Mouse (Mus musculus) forebrain, embryonic 12.5 days (tissue): ENCODE measurements around the gene Wdfy3. TPM values are rescaled to one million over a fixed set of nuclear protein-coding genes. Genes with fewer than 3 reads are reported as not detected.
"Not testable (repeated sequence)": the region's sequence is repeated elsewhere in the genome, so short reads cannot be mapped to it uniquely, and the experiment has no call there.

ENCODE experiments used
- ATAC-seq: fragments of 200-750 bp; cut with Nextera tagmentation; 2 replicates; pipeline ENCODE4 v1.8.0; 2017; ENCODE audit warnings: moderate TSS enrichment; ENCODE audit not compliant: low FRiP score
- H3K27ac ChIP-seq: fragments of 300-500 bp; sonication (generic); 2 replicates; pipeline ENCODE4 v1.5.1; 2016; ENCODE audit warnings: mild to moderate bottlenecking
- H3K27me3 ChIP-seq: fragments of 300-500 bp; sonication (generic); 2 replicates; pipeline ENCODE4 v1.6.1; 2016; ENCODE audit warnings: mild to moderate bottlenecking
- H3K36me3 ChIP-seq: fragments of 300-500 bp; sonication (generic); replicated peaks from 2 replicates; pipeline ENCODE4 v1.6.1; 2016; ENCODE audit warnings: mild to moderate bottlenecking
- H3K4me1 ChIP-seq: fragments of 300-500 bp; sonication (generic); 2 replicates; pipeline ENCODE4 v1.6.1; 2016
- H3K4me2 ChIP-seq: fragments of 300-500 bp; sonication (generic); 2 replicates; pipeline ENCODE4 v1.6.1; 2016; ENCODE audit warnings: mild to moderate bottlenecking, moderate library complexity
- H3K4me3 ChIP-seq: fragments of 300-500 bp; sonication (generic); replicated peaks from 2 replicates; pipeline ENCODE4 v1.5.1; 2016; ENCODE audit warnings: mild to moderate bottlenecking
- H3K9ac ChIP-seq: fragments of 300-500 bp; sonication (generic); 2 replicates; pipeline ENCODE4 v1.6.1; 2016; ENCODE audit warnings: mild to moderate bottlenecking
- H3K9me3 ChIP-seq: fragments of 300-500 bp; sonication (generic); 2 replicates; pipeline ENCODE4 v1.6.1; 2016
- WGBS: fragments of 180-500 bp; shearing (Covaris S2); methylation state at CpG from one replicate; pipeline ENCODE4 v1.1.7; 2016; 5-methylcytosine and 5-hydroxymethylcytosine counted together
- polyA plus RNA-seq: library from polyadenylated mRNA; unstranded; fragments of >200 nt; fragmentation: Nextera tagmentation; extraction: Ambion mirVana; gene quantifications from 2 replicates; pipeline ENCODE4 v1.2.1, GENCODE M21; 2016

Wdfy3 gene
- polyA plus RNA-seq, 1 experiment from 2014 or later = 29.7 TPM

GRCm38 (mm10) chr5:101926311-101926710, 143.4 kb downstream of the Wdfy3 start:
- H3K27ac ChIP-seq = no peak overlapping the region
- no peaks in the 10 kb centered on the region for H3K4me1 ChIP-seq
- no peaks in the 10 kb centered on the region for H3K9me3 ChIP-seq
- H3K4me2 ChIP-seq = no peak overlapping the region
- peaks cover 82% of the 10 kb centered on the region for H3K36me3 ChIP-seq
- WGBS = 95% methylated on average over 8 of the region's 8 CpGs
- ATAC-seq = no peak
- no peaks in the 10 kb centered on the region for H3K27me3 ChIP-seq
- no peak overlapping the region for H3K9ac ChIP-seq
- H3K4me3 ChIP-seq = no peak overlapping the region

GRCm38 (mm10) chr5:101923710-101924109, 146.0 kb downstream of the Wdfy3 start:
- H3K36me3 ChIP-seq = peaks cover 87% of the 10 kb centered on the region
- no peak overlapping the region for H3K4me2 ChIP-seq
- no peak for ATAC-seq
- H3K9me3 ChIP-seq = no peaks in the 10 kb centered on the region
- WGBS = 67% methylated on average over 11 of the region's 11 CpGs
- H3K4me3 ChIP-seq = no peak overlapping the region
- H3K9ac ChIP-seq = no peak overlapping the region
- H3K4me1 ChIP-seq = no peaks in the 10 kb centered on the region
- H3K27me3 ChIP-seq = no peaks in the 10 kb centered on the region
- H3K27ac ChIP-seq = no peak overlapping the region

GRCm38 (mm10) chr5:101919559-101919958, 150.2 kb downstream of the Wdfy3 start:
- H3K4me3 ChIP-seq = no peak overlapping the region
- no peak overlapping the region for H3K9ac ChIP-seq
- no peaks in the 10 kb centered on the region for H3K9me3 ChIP-seq
- H3K36me3 ChIP-seq = peaks cover 83% of the 10 kb centered on the region
- no peak for ATAC-seq
- WGBS = 91% methylated on average over 5 of the region's 5 CpGs
- H3K27ac ChIP-seq = no peak overlapping the region
- no peaks in the 10 kb centered on the region for H3K4me1 ChIP-seq
- no peaks in the 10 kb centered on the region for H3K27me3 ChIP-seq
- no peak overlapping the region for H3K4me2 ChIP-seq

- no peak overlapping the region for H3K4me3 ChIP-seq
- no peak for ATAC-seq
- H3K9me3 ChIP-seq = no peaks in the 10 kb centered on the region
- H3K4me1 ChIP-seq = no peaks in the 10 kb centered on the region
- H3K36me3 ChIP-seq = peaks cover 77% of the 10 kb centered on the region
- WGBS = 94% methylated on average over 10 of the region's 10 CpGs
- H3K4me2 ChIP-seq = no peak overlapping the region
- no peak overlapping the region for H3K9ac ChIP-seq
- no peaks in the 10 kb centered on the region for H3K27me3 ChIP-seq
- no peak overlapping the region for H3K27ac ChIP-seq
These were observed 160.3 kb downstream of the Wdfy3 start for GRCm38 (mm10) chr5:101909468-101909867.

GRCm38 (mm10) chr5:101905624-101906023, 164.1 kb downstream of the Wdfy3 start:
- H3K9me3 ChIP-seq = no peaks in the 10 kb centered on the region
- ATAC-seq = no peak
- H3K4me2 ChIP-seq = no peak overlapping the region
- H3K9ac ChIP-seq = no peak overlapping the region
- no peak overlapping the region for H3K27ac ChIP-seq
- no peaks in the 10 kb centered on the region for H3K4me1 ChIP-seq
- no peaks in the 10 kb centered on the region for H3K27me3 ChIP-seq
- H3K36me3 ChIP-seq = peaks cover 85% of the 10 kb centered on the region
- 93% methylated on average over 3 of the region's 3 CpGs for WGBS
- no peak overlapping the region for H3K4me3 ChIP-seq

- not testable (repeated sequence) for H3K9me3 ChIP-seq, H3K9ac ChIP-seq, H3K4me2 ChIP-seq, H3K27me3 ChIP-seq, ATAC-seq, H3K4me3 ChIP-seq, H3K4me1 ChIP-seq, H3K27ac ChIP-seq
- peaks cover 86% of the 10 kb centered on the region for H3K36me3 ChIP-seq
- 95% methylated on average over 4 of the region's 4 CpGs for WGBS
These were observed 164.9 kb downstream of the Wdfy3 start for GRCm38 (mm10) chr5:101904841-101905240.

- WGBS = 89% methylated on average over 1 of the region's 1 CpGs
- no peak for ATAC-seq
These were observed 167.0 kb downstream of the Wdfy3 start for GRCm38 (mm10) chr5:101902686-101903085.

GRCm38 (mm10) chr5:101899981-101900380, 169.7 kb downstream of the Wdfy3 start:
- no peak for ATAC-seq
- Histone ChIP-seq H3K27me3 (no peaks in the 10 kb centered on the region), H3K9me3 (no peaks in the 10 kb centered on the region), H3K4me3 (no peak overlapping the region), H3K4me1 (no peaks in the 10 kb centered on the region), H3K27ac (no peak overlapping the region), H3K9ac (no peak overlapping the region), H3K4me2 (no peak overlapping the region), H3K36me3 (peaks cover 86% of the 10 kb centered on the region)
- 94% methylated on average over 15 of the region's 15 CpGs for WGBS

More at GRCm38 (mm10) chr5:101902686-101903085, 167.0 kb downstream of the Wdfy3 start:
- Histone ChIP-seq H3K9me3 (no peaks in the 10 kb centered on the region), H3K36me3 (peaks cover 86% of the 10 kb centered on the region), H3K27ac (no peak overlapping the region), H3K27me3 (no peaks in the 10 kb centered on the region), H3K4me2 (no peak overlapping the region), H3K4me1 (no peaks in the 10 kb centered on the region), H3K4me3 (no peak overlapping the region), H3K9ac (no peak overlapping the region)

- H3K27me3 ChIP-seq = no peaks in the 10 kb centered on the region
- H3K4me3 ChIP-seq = no peak overlapping the region
- no peak overlapping the region for H3K9ac ChIP-seq
- H3K36me3 ChIP-seq = peaks cover 91% of the 10 kb centered on the region
- H3K9me3 ChIP-seq = no peaks in the 10 kb centered on the region
- no peak for ATAC-seq
- no peaks in the 10 kb centered on the region for H3K4me1 ChIP-seq
- WGBS = 96% methylated on average over 11 of the region's 11 CpGs
- no peak overlapping the region for H3K4me2 ChIP-seq
- H3K27ac ChIP-seq = no peak overlapping the region
These were observed 172.9 kb downstream of the Wdfy3 start for GRCm38 (mm10) chr5:101896784-101897183.

- Histone ChIP-seq H3K4me3 (no peak overlapping the region), H3K36me3 (peaks cover 89% of the 10 kb centered on the region), H3K9ac (no peak overlapping the region), H3K4me2 (no peak overlapping the region), H3K4me1 (no peaks in the 10 kb centered on the region), H3K27ac (no peak overlapping the region), H3K27me3 (no peaks in the 10 kb centered on the region), H3K9me3 (no peaks in the 10 kb centered on the region)
- ATAC-seq = no peak
- WGBS = 92% methylated on average over 18 of the region's 18 CpGs
These were observed 173.7 kb downstream of the Wdfy3 start for GRCm38 (mm10) chr5:101895717-101896645.

- no peaks in the 10 kb centered on the region for H3K27me3 ChIP-seq
- H3K4me1 ChIP-seq = no peaks in the 10 kb centered on the region
- no peak for ATAC-seq
- WGBS = 90% methylated on average over 11 of the region's 11 CpGs
- H3K36me3 ChIP-seq = peaks cover 90% of the 10 kb centered on the region
- H3K9me3 ChIP-seq = no peaks in the 10 kb centered on the region
- H3K9ac ChIP-seq = no peak overlapping the region
- no peak overlapping the region for H3K27ac ChIP-seq
- no peak overlapping the region for H3K4me2 ChIP-seq
- no peak overlapping the region for H3K4me3 ChIP-seq
These were observed 174.6 kb downstream of the Wdfy3 start for GRCm38 (mm10) chr5:101895119-101895518.

- H3K9ac ChIP-seq = no peak overlapping the region
- no peak overlapping the region for H3K4me3 ChIP-seq
- H3K27ac ChIP-seq = no peak overlapping the region
- H3K4me2 ChIP-seq = no peak overlapping the region
- peaks cover 90% of the 10 kb centered on the region for H3K36me3 ChIP-seq
- ATAC-seq = no peak
- H3K4me1 ChIP-seq = no peaks in the 10 kb centered on the region
- no peaks in the 10 kb centered on the region for H3K27me3 ChIP-seq
- no peaks in the 10 kb centered on the region for H3K9me3 ChIP-seq
- 81% methylated on average over 13 of the region's 13 CpGs for WGBS
These were observed 175.8 kb downstream of the Wdfy3 start for GRCm38 (mm10) chr5:101893820-101894515.
